Mouse (Mus musculus) lung, adult 2 months (tissue): ENCODE measurements around the gene Gnrhr.

Experiments
- CTCF ChIP-seq: fragments of 200-500 bp; IDR thresholded peaks from 2 replicates; pipeline ENCODE4 v1.5.1; 2011; ENCODE audit warnings: mild to moderate bottlenecking, low read length, control low read depth; ENCODE audit not compliant: insufficient read depth
- POLR2A ChIP-seq: fragments of 200-500 bp; IDR thresholded peaks from 2 replicates; pipeline ENCODE4 v1.6.1; 2011; ENCODE audit warnings: low read depth, mild to moderate bottlenecking, control low read depth, low read length, borderline replicate concordance; ENCODE audit errors: extremely low read depth

GRCm38 (mm10) chr5:86197801-86198200 is at the start of gene Gnrhr:
- no peak for TF ChIP-seq CTCF
- no peak for TF ChIP-seq POLR2A
